Mouse (Mus musculus) kidney, adult 2 months (tissue): Measurements from ENCODE around the gene Lrrfip1.

Source experiments
- CTCF ChIP-seq: fragments of 200-500 bp; conservative IDR thresholded peaks from 2 replicates; pipeline ENCODE4 v1.5.1; 2011; ENCODE audit warnings: low read depth, mild to moderate bottlenecking, control low read depth, low read length, moderate library complexity, mixed read lengths; ENCODE audit not compliant: insufficient read depth, insufficient read length
- POLR2A ChIP-seq: fragments of 200-500 bp; IDR thresholded peaks from one replicate; pipeline ENCODE4 v1.6.1; 2011; ENCODE audit warnings: low read depth, low read length, control low read depth

DNA sequence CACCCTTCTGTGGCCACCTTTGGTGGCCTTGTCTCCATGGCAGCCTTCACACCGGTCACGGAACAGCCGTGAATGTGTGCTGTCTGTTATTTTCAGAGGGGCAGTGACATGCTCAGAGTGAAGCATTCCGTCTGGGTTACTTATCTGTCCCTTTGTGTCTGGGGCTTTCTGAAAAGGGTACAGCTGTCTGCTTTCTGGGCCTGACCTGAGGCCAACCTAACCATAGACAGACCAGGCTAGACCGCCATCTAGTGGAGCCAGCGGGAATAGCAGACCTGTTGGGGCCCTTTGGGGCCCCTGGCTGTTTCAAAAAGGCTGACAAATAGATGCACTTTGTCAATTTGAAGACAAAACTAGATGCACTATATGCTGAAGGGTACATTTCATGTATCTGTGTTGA is 100.3 kb downstream of the Lrrfip1 start:
- TF ChIP-seq CTCF (peak; percentile 85), POLR2A (no peak)
